Mouse (Mus musculus) frontal cortex, postnatal 36 days (tissue): ENCODE results near the gene Nat9.
A peak's percentile ranks its signal among the peaks of the same experiment; 100 is the strongest.

Experiments
- DNase-seq, 2 experiments: peaks; one replicate each; pipeline ENCODE4 v3.0.0; 2022; ENCODE audit warnings: low spot score in 2 of 2

Nat9 gene

DNA sequence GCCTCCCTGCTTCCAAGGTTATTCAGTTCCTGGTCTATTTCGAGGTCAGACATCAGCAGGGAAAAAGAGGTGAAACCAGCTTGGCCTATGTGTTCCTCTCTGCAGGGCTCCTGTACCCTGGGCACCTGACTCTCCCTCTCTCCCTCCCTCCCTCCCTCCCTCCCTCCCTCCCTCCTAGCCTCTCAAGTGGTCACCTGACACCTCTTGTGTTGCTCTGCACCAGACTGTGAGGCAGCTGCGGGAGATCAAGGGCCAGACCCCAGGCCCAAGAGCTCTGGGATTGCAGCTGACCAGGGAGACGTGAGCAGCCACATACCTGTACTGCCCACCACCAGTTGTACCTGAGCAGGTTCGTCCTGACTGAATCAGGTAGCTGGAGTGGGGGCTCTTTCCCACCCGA is 27.5 kb upstream of the Nat9 start:
- no peak for DNase-seq

- DNase-seq: peak in 1 of 2 experiments; percentile 45
Observed at GRCm38 (mm10) chr11:115212116-115212515, 24.5 kb upstream of the Nat9 start.

DNA sequence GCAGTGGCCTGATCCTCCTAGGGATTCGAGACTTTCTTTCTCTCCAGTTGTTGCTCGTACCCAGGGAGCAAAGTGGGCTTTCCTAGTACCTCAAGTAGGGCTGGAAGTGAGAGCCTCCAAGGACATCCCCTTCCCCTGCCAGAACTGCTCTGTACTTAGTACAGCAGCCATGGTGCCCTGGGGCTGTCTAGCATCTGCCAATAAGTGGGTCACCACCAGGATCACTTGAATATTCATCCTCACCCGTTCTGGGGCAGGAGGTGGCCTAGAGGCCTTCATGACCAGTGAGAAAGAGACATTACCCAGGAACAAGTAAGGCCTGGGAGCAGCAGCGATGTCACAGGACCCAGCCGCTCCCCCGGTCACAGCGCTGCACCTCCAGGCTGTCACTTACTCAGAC is 22.3 kb upstream of the Nat9 start:
- no peak for DNase-seq

DNA sequence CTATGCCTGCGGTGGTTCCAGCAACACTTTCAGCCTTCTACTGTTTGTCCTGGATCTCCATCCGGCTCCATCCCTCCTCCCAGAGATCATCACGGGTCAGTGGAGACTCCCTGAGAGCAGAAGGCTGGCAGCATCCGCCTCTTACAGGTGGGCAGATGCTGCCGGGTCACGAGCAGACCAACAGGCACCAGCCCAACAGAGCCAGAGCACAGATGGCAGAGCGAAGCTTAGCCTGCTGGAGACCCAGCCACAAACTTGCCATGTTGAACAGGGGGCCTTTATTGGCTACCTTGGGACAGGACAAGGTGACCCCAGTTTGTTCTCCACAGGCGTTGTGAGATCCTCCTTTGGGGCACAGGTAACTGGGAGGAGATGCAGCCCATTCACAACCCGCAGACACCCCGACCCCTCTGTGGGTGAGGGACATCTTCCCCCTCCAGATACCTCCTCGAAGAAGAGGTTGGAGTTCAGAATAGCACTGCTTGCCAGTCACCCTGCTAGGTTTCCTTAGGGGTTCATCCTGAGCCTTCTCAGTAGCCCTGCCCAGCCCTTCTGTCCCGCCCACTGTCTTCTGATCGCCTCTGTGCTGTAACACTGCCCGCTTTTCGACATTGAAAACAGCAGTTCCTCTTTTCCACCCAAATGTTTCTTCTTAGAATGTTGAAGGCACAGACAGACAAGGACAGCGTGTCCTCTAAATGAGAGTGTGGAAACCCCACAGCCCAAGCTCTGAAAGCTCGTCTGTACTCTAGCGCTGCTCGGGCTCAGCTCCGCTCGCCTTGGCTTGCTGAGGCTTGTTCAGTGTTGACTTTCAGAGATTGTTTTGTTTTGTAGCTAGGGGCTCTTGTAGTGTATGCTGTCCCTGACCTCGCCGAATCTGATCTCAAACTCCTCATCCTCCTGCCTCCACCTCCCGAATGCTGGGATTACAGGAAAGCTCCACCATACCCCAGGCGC is 21.4 kb upstream of the Nat9 start:
- DNase-seq: no peak

- DNase-seq: no peak
Observed at GRCm38 (mm10) chr11:115208126-115208525, 20.5 kb upstream of the Nat9 start.

GRCm38 (mm10) chr11:115202756-115203155 is 15.1 kb upstream of the Nat9 start:
- DNase-seq: no peak

DNA sequence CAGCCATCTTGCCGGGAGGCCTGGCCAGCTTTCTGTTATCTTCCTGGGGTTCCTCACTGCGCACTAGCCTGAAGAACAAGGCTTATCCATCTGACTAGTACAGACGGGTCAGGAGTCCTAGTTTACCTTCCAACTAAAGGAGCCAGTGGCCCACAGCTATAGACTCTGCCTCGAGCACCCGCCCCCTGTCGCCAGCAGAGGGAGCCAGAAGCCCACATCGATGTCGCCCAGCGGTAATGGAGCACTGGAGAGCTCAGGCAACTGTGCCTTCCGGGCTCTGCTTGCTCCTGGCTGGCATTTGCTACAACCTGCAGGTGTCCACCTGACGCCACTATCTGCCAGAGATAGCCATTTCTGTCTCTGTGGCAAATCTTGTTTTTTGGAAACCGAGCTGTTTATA is 14.7 kb upstream of the Nat9 start:
- DNase-seq: peak; percentile 81

DNA sequence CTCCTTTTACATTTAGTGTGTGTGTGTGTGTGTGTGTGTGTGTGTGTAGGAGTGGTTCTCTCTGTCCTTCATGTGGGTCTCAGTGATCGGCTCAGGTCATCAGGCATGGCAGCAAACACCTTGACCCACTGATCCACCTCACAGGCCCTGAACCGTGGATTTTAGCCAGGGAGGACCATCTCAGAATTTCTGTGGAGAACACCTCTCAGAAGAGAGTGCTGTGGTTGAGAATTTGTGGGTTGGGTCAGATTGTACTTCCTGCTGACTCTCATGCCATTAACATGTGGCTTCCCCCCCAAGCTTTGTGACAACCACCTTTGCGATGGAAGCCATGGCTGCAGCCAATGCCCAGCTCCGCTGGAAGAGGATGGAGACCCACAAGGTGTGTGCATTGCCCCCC is 12.9 kb upstream of the Nat9 start:
- DNase-seq: no peak

- no peak for DNase-seq
Observed at GRCm38 (mm10) chr11:115198932-115199384, 11.3 kb upstream of the Nat9 start.

DNA sequence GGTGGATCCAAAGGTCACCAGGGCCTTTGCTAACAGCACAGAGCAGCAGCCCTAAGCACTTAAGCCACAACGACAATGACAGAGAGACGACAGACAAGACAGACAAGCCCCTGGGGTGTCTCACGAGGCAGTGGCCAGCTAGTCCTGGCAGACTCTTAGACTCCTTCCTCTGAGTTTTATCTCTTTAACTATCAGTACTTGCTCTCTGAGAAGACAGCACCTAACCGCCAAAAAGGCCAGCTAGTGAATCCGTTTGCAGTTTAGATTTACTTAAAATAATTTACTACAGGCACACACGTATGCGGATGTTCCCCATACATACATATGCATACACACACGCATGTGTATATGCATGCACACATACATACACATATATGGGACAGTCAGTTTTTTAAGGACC is 9.9 kb upstream of the Nat9 start:
- no peak for DNase-seq

DNA sequence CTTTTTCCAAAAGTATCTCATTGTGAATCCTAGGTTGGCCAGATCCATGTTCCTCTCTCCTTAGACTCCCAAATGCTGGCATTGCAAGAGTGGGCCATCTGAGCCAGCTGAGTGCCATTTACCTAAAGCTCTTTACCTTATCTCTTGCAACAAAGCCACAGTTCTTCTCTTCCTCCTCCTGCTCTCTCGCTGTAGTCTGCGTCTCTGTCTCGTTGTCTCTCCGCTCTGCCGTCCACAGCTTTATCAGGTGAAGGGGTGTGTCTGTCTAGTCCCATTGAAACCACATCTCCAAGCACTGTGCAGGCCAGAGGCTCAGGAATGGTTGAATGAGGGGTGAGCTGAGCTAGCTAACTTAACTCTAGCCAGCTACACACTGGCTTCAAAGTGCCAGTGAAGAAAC is 8.3 kb upstream of the Nat9 start:
- DNase-seq: no peak

- DNase-seq: no peak
Observed at GRCm38 (mm10) chr11:115194693-115195092, 7.0 kb upstream of the Nat9 start.

GRCm38 (mm10) chr11:115192180-115192579 is 4.5 kb upstream of the Nat9 start:
- DNase-seq: no peak

DNA sequence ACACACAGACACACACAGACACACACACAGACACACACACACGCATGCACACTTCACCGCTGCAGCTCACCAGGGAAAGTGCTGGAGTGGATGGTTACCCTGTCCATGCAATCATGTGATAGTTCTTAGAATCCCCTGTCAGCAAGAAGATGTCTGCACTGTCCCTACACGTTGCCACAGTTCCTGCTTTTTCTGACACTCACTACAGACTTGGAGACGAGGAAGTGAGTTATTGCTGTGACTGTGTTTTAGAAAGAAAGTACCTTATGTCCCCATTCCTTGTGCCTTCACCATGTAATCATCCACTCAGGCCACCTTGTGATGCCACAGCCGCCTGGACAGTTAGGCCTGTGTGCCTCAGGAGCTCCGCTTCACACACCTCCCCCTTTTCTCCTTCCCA is 1.6 kb upstream of the Nat9 start:
- no peak for DNase-seq

GRCm38 (mm10) chr11:115188539-115189231 is 1.0 kb upstream of the Nat9 start:
- DNase-seq: no peak

- DNase-seq: peak; percentile 99 to 100
Observed at GRCm38 (mm10) chr11:115187224-115187639, 427 bp downstream of the Nat9 start, which contains the start of gene Tmem104. Gene Tmem104 (plus strand): TSS chr11:115187487.

GRCm38 (mm10) chr11:115184973-115185372 is 2.7 kb downstream of the Nat9 start:
- no peak for DNase-seq

- DNase-seq: peak; percentile 70 to 72
Observed at GRCm38 (mm10) chr11:115181913-115182638, 5.6 kb downstream of the Nat9 start.

DNA sequence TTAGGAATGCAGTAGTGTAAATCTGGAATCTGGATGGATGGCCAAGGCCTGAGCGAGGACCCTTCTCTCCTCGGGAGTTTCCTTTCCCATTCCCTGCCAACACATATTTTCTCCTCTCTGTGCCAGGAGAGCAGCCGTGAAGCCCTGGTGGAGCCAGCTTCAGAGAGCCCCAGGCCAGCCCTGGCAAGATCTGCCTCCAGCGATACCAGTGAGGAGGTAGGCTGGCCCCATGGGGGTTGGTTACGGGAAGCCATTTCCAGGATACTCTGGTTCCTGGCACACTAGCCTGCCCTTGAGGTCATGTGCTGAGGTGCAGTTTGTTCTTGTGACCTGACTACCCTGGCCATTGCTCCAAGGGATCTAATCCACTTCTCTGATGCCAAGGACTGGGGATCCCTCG is 7.8 kb downstream of the Nat9 start:
- no peak for DNase-seq

GRCm38 (mm10) chr11:115179191-115179590 is 8.5 kb downstream of the Nat9 start:
- DNase-seq: peak; percentile 33 to 40

DNA sequence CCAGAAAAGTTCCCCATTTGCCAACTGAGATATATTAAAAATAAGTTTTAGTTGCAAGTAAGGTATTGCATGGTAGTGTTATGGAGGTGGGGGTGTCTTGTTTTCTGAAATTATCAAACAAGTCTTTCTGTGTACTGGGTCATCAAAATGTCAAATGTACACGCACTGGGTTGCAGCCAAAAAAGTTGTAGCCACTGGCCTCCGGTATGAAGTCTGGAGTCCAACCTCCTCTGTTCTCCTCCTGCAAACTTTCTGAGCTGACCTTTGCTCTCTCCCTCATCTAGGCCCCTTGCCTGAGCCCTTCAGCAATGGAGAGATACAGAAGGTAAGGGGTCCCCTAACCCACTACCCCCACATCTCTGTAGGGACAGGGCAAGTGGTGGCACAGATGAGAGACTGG is 8.9 kb downstream of the Nat9 start:
- DNase-seq: no peak

GRCm38 (mm10) chr11:115177559-115178195 is 10.0 kb downstream of the Nat9 start:
- DNase-seq: no peak
